Mouse (Mus musculus): ENCODE data around the gene Sorcs2. TPM values are rescaled to one million over a fixed set of nuclear protein-coding genes. Genes with fewer than 3 reads are reported as not detected.

Sorcs2 gene
- polyA plus RNA-seq, 1 experiment from 2014 or later = 11.1 TPM

DNA sequence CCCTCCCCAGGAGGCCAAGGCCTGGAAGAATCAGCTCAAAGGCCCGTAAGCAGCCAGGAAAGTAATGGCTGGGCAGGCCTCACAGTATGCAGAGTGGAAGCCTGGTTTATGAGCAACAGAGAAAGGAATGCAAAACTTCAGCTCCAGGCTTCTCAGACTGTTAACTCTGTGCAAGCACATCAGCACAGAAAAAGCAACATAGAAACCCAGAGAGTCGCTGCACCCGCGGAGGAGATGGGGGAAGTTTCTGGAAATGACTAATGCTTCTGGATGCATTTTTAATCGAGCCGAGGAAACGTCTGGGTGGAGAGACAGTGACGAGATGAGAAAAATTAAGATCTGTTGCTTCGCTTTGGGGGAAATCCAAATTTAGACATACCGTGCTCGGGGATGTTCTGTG lies 171.6 kb downstream of the Sorcs2 start:
- Histone ChIP-seq H3K4me1 (ENCODE audit: insufficient read depth, low read length) (peaks cover 9% of the 10 kb centered on the region), H3K36me3 (ENCODE audit: insufficient read depth, low read length) (no peaks in the 10 kb centered on the region), H3K27ac (ENCODE audit: low read length) (peak overlapping the region; percentile 53), H3K9ac (replicated peaks; ENCODE audit: low read length) (no peak overlapping the region), H3K4me3 (ENCODE audit: low read length) (no peak overlapping the region), H3K4me2 (replicated peaks; ENCODE audit: low read depth, low read length) (no peak overlapping the region), H3K27me3 (ENCODE audit: insufficient read depth, low read length) (no peaks in the 10 kb centered on the region), H3K9me3 (ENCODE audit: low read length) (no peaks in the 10 kb centered on the region)
- 47% methylated on average over 11 of the region's 11 CpGs for WGBS
- 0 out of 2 replicates have a peak, but pooled peaks have one; percentile 50 for ATAC-seq (ENCODE audit: low FRiP score, low TSS enrichment)

GRCm38 (mm10) chr5:36225855-36226254 lies 172.1 kb downstream of the Sorcs2 start:
- Histone ChIP-seq H3K4me2 (replicated peaks; ENCODE audit: low read depth, low read length) (no peak overlapping the region), H3K27ac (ENCODE audit: low read length) (peak overlapping the region; percentile 53), H3K4me3 (ENCODE audit: low read length) (no peak overlapping the region), H3K27me3 (ENCODE audit: insufficient read depth, low read length) (no peaks in the 10 kb centered on the region), H3K9ac (replicated peaks; ENCODE audit: low read length) (no peak overlapping the region), H3K36me3 (ENCODE audit: insufficient read depth, low read length) (no peaks in the 10 kb centered on the region), H3K9me3 (ENCODE audit: low read length) (no peaks in the 10 kb centered on the region), H3K4me1 (ENCODE audit: insufficient read depth, low read length) (peaks cover 9% of the 10 kb centered on the region)
- WGBS = 72% methylated on average over 7 of the region's 7 CpGs
- no peak for ATAC-seq (ENCODE audit: low FRiP score, low TSS enrichment)

DNA sequence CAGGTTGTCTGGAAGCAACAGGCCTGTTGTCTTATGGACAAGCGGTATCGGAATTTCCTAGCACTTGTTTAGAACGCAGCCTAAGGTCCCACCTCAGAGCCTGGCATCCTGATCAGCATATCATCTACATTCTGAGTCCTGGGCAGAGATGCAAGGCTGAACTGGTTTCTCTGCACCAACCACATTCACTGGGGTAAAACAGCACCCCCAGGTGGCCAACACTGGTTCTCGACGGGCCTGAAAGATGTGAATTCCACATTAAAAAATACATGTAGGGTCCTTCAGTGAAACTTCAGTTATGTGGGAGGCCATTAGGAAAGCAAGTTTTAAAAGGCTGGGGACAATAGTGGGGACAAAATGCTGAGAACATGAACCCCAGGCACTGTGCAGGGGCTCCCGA lies 174.2 kb downstream of the Sorcs2 start:
- no peaks in the 10 kb centered on the region for H3K36me3 ChIP-seq (ENCODE audit: insufficient read depth, low read length)
- WGBS = 69% methylated on average over 6 of the region's 6 CpGs
- peaks cover 9% of the 10 kb centered on the region for H3K4me1 ChIP-seq (ENCODE audit: insufficient read depth, low read length)
- no peaks in the 10 kb centered on the region for H3K9me3 ChIP-seq (ENCODE audit: low read length)
- no peak overlapping the region for H3K9ac ChIP-seq (replicated peaks; ENCODE audit: low read length)
- no peak for ATAC-seq (ENCODE audit: low FRiP score, low TSS enrichment)
- H3K27ac ChIP-seq (ENCODE audit: low read length) = no peak overlapping the region
- no peak overlapping the region for H3K4me3 ChIP-seq (ENCODE audit: low read length)
- H3K27me3 ChIP-seq (ENCODE audit: insufficient read depth, low read length) = no peaks in the 10 kb centered on the region
- H3K4me2 ChIP-seq (replicated peaks; ENCODE audit: low read depth, low read length) = no peak overlapping the region

DNA sequence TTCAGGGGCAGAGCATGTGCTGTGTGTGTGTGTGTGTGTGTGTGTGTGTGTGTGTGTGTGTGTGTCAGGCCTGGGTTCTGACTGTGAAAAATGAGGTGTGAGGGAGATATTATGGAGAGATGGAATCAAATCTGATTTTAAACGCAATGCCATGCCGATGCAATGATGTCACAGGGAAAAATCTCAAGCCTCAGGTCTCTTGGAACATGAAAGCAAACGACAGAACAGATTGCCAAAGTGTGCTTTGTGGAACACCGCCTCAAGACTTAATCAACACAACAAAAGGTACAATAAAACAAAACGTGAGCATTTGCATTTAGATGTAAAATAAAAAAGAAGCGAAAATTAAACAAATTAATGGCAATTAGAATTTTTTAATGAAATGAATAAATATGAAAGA lies 177.3 kb downstream of the Sorcs2 start:
- no peak overlapping the region for H3K27ac ChIP-seq (ENCODE audit: low read length)
- no peaks in the 10 kb centered on the region for H3K4me1 ChIP-seq (ENCODE audit: insufficient read depth, low read length)
- no peak overlapping the region for H3K4me3 ChIP-seq (ENCODE audit: low read length)
- H3K9me3 ChIP-seq (ENCODE audit: low read length) = peaks cover 6% of the 10 kb centered on the region; the same call in 1 of the 2 replicates
- H3K9ac ChIP-seq (replicated peaks; ENCODE audit: low read length) = no peak overlapping the region
- no peak for ATAC-seq (ENCODE audit: low FRiP score, low TSS enrichment)
- no peaks in the 10 kb centered on the region for H3K27me3 ChIP-seq (ENCODE audit: insufficient read depth, low read length)
- WGBS = 71% methylated on average over 6 of the region's 6 CpGs
- no peak overlapping the region for H3K4me2 ChIP-seq (replicated peaks; ENCODE audit: low read depth, low read length)
- no peaks in the 10 kb centered on the region for H3K36me3 ChIP-seq (ENCODE audit: insufficient read depth, low read length)

- H3K27ac ChIP-seq (ENCODE audit: low read length) = no peak overlapping the region
- H3K4me1 ChIP-seq (ENCODE audit: insufficient read depth, low read length) = no peaks in the 10 kb centered on the region
- WGBS = 89% methylated on average over 4 of the region's 4 CpGs
- H3K36me3 ChIP-seq (ENCODE audit: insufficient read depth, low read length) = no peaks in the 10 kb centered on the region
- H3K9me3 ChIP-seq (ENCODE audit: low read length) = peaks cover 6% of the 10 kb centered on the region; the same call in 1 of the 2 replicates
- no peaks in the 10 kb centered on the region for H3K27me3 ChIP-seq (ENCODE audit: insufficient read depth, low read length)
- H3K4me2 ChIP-seq (replicated peaks; ENCODE audit: low read depth, low read length) = no peak overlapping the region
- no peak for ATAC-seq (ENCODE audit: low FRiP score, low TSS enrichment)
- no peak overlapping the region for H3K4me3 ChIP-seq (ENCODE audit: low read length)
- no peak overlapping the region for H3K9ac ChIP-seq (replicated peaks; ENCODE audit: low read length)
These were observed 177.8 kb downstream of the Sorcs2 start for GRCm38 (mm10) chr5:36220105-36220504.

GRCm38 (mm10) chr5:36213310-36213709 lies 184.6 kb downstream of the Sorcs2 start:
- peak; percentile 19; the same call in 1 of the 2 replicates for ATAC-seq (ENCODE audit: low FRiP score, low TSS enrichment)
- no peak overlapping the region for H3K4me3 ChIP-seq (ENCODE audit: low read length)
- no peak overlapping the region for H3K4me2 ChIP-seq (replicated peaks; ENCODE audit: low read depth, low read length)
- H3K4me1 ChIP-seq (ENCODE audit: insufficient read depth, low read length) = no peaks in the 10 kb centered on the region
- H3K9ac ChIP-seq (replicated peaks; ENCODE audit: low read length) = no peak overlapping the region
- H3K9me3 ChIP-seq (ENCODE audit: low read length) = peaks cover 15% of the 10 kb centered on the region; the same call in 1 of the 2 replicates
- 80% methylated on average over 10 of the region's 10 CpGs for WGBS
- H3K27ac ChIP-seq (ENCODE audit: low read length) = no peak overlapping the region
- no peaks in the 10 kb centered on the region for H3K36me3 ChIP-seq (ENCODE audit: insufficient read depth, low read length)
- H3K27me3 ChIP-seq (ENCODE audit: insufficient read depth, low read length) = no peaks in the 10 kb centered on the region

DNA sequence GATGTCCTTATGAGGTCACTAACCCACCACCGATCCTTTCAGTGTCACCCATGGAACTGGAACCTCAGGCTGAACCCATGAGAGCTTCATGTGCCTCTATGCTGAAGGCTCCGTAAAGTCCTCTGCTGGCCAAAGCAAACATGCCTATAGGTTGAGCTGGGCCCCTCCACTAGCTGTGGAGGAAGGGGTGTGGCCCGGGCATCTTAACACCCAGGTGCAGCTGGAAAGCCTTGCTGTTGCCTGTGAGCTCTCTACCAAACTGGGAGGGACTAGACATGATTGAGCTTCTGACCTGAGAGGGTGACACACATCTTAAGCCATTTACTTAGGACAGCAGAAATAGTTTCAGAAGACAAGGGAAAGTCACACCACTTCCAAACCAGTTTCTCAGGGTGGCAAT lies 189.1 kb downstream of the Sorcs2 start:
- H3K36me3 ChIP-seq (ENCODE audit: insufficient read depth, low read length) = no peaks in the 10 kb centered on the region
- no peaks in the 10 kb centered on the region for H3K27me3 ChIP-seq (ENCODE audit: insufficient read depth, low read length)
- H3K4me1 ChIP-seq (ENCODE audit: insufficient read depth, low read length) = no peaks in the 10 kb centered on the region
- H3K27ac ChIP-seq (ENCODE audit: low read length) = no peak overlapping the region
- no peak overlapping the region for H3K9ac ChIP-seq (replicated peaks; ENCODE audit: low read length)
- 0 out of 2 replicates have a peak, but pooled peaks cover under 1% of the 10 kb centered on the region for H3K9me3 ChIP-seq (ENCODE audit: low read length)
- H3K4me3 ChIP-seq (ENCODE audit: low read length) = no peak overlapping the region
- ATAC-seq (ENCODE audit: low FRiP score, low TSS enrichment) = no peak
- 80% methylated on average over 3 of the region's 3 CpGs for WGBS
- no peak overlapping the region for H3K4me2 ChIP-seq (replicated peaks; ENCODE audit: low read depth, low read length)

DNA sequence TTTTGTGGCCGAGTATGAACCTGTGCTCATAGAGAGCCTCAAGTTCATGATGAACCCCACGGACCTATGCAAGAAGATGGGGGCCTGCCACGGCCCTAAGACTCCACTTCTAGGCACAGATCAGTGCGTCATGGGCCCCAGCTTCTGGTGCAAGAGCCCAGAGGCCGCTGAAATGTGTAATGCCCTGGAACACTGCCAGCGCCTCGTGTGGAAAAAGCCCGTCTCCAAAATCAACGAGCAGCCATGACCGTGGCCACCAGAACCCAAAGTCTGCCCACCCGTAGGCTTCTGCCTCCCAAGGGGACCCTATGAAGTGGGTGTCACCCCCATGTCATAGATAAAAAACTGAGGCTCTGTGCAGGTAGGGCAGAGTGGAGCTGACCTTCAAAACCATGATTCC lies 192.5 kb downstream of the Sorcs2 start:
- WGBS = 79% methylated on average over 11 of the region's 11 CpGs
- Histone ChIP-seq H3K36me3 (ENCODE audit: insufficient read depth, low read length) (no peaks in the 10 kb centered on the region), H3K4me1 (ENCODE audit: insufficient read depth, low read length) (no peaks in the 10 kb centered on the region)

DNA sequence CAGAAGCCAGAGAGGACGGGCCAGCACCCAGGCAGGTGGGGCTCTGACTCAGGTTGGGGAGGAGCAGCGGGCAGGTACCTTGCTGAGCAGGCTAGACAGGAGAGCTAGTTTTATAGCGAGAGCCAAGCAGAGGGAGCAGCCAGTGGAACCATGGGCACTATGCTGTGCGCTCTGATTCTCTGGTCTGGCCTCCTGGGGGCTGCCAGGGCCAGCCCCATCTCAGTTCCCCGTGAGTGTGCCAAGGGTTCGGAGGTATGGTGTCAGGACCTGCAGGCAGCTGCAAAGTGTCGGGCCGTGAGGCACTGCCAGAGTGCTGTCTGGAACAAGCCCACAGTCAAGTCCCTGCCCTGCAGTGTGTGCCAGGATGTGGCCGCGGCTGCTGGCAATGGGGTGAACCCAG lies 194.0 kb downstream of the Sorcs2 start, which contains the start of gene Psapl1:
TSS of gene Psapl1 (plus strand) at position 106 of the 400 bp plus-strand sequence.
- Histone ChIP-seq H3K4me1 (ENCODE audit: insufficient read depth, low read length) (no peaks in the 10 kb centered on the region), H3K36me3 (ENCODE audit: insufficient read depth, low read length) (no peaks in the 10 kb centered on the region), H3K4me3 (ENCODE audit: low read length) (no peak within 1 kb of the TSS), H3K27me3 (ENCODE audit: insufficient read depth, low read length) (no peaks in the 10 kb centered on the region), H3K4me2 (replicated peaks; ENCODE audit: low read depth, low read length) (no peak within 1 kb of the TSS), H3K9me3 (ENCODE audit: low read length) (no peaks in the 10 kb centered on the region), H3K27ac (ENCODE audit: low read length) (no peak within 1 kb of the TSS), H3K9ac (replicated peaks; ENCODE audit: low read length) (no peak within 1 kb of the TSS)
- 85% methylated on average over 10 of the region's 10 CpGs for WGBS
- no peak for ATAC-seq (ENCODE audit: low FRiP score, low TSS enrichment)

More for the DNA sequence above, 192.5 kb downstream of the Sorcs2 start:
- no peak overlapping the region for H3K27ac ChIP-seq (ENCODE audit: low read length)
- H3K9ac ChIP-seq (replicated peaks; ENCODE audit: low read length) = no peak overlapping the region
- ATAC-seq (ENCODE audit: low FRiP score, low TSS enrichment) = no peak
- no peaks in the 10 kb centered on the region for H3K9me3 ChIP-seq (ENCODE audit: low read length)
- no peaks in the 10 kb centered on the region for H3K27me3 ChIP-seq (ENCODE audit: insufficient read depth, low read length)
- H3K4me3 ChIP-seq (ENCODE audit: low read length) = no peak overlapping the region
- no peak overlapping the region for H3K4me2 ChIP-seq (replicated peaks; ENCODE audit: low read depth, low read length)

GRCm38 (mm10) chr5:36203421-36203820 lies 194.5 kb downstream of the Sorcs2 start:
- H3K27me3 ChIP-seq (ENCODE audit: insufficient read depth, low read length) = no peaks in the 10 kb centered on the region
- no peak overlapping the region for H3K4me3 ChIP-seq (ENCODE audit: low read length)
- WGBS = 93% methylated on average over 5 of the region's 5 CpGs
- no peak overlapping the region for H3K9ac ChIP-seq (replicated peaks; ENCODE audit: low read length)
- no peaks in the 10 kb centered on the region for H3K4me1 ChIP-seq (ENCODE audit: insufficient read depth, low read length)
- no peaks in the 10 kb centered on the region for H3K36me3 ChIP-seq (ENCODE audit: insufficient read depth, low read length)
- no peak overlapping the region for H3K27ac ChIP-seq (ENCODE audit: low read length)
- H3K9me3 ChIP-seq (ENCODE audit: low read length) = no peaks in the 10 kb centered on the region
- no peak overlapping the region for H3K4me2 ChIP-seq (replicated peaks; ENCODE audit: low read depth, low read length)
- no peak for ATAC-seq (ENCODE audit: low FRiP score, low TSS enrichment)
